ENCODE assay signal across 28 mouse cellular contexts in the genomic region with DNA sequence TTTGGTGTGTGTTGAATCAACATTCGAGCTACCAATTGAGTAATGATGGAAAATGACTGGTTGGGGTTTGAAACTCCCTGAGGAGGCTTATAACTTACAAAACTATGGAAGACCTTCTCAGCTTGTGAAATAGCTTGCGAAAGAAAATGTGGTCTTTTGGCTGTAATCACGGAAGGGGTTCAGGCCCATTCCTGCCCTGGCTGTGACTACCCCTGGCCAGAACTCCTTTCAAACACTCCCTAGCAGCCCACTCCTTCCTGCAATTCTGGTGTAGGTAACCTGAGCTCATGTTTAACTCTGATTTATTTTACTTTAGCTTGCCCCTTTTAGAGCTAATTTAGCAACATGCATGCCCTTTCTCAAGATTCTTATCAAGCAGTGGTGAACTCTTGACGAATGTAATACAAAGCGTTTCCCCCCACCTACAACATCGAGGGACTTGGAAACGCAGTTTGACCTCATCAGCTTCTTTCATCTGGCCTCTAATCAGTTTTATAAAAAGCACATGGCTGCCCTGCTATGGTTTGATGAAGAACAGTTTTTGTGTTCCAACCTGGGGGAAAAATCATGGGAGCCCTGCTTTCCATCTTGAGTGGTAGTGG. TPM values are rescaled to one million over a fixed set of nuclear protein-coding genes. Genes with fewer than 3 reads are reported as not detected.
DNase-seq lines count a peak whose midpoint lies in the region; ATAC-seq lines count a peak whose summit lies in the region.
"Had no signal": no experiment of that assay in that cellular context is flagged by ENCODE, and none has a peak within 500 bp of the region (broad histone marks: within the 10 kb centered on the region; RNA-seq: fewer than 3 reads in every experiment).

No protein-coding gene starts in this region.

- H3K27ac ChIP-seq in forebrain, embryonic 10.5 days: peak overlapping the region; percentile 48; the same call in 1 of the 2 replicates
- H3K27ac ChIP-seq in forebrain, embryonic 15.5 days (replicated peaks): no peak overlapping the region
- no peak overlapping the region for H3K27ac ChIP-seq in embryonic facial prominence, embryonic 14.5 days (replicated peaks; ENCODE audit: low read depth, low read length)
- 0 out of 2 replicates have a peak overlapping the region, but pooled peaks have one; percentile 29 for H3K27ac ChIP-seq in limb, embryonic 12.5 days
- H3K27ac ChIP-seq in intestine, embryonic 15.5 days: no peak overlapping the region
- H3K27ac ChIP-seq: heart, embryonic 10.5 days; heart, embryonic 15.5 days; kidney, postnatal 0 days; liver, embryonic 12.5 days; midbrain, embryonic 15.5 days; neural tube, embryonic 15.5 days had no signal

- H3K4me3 ChIP-seq in forebrain, embryonic 10.5 days: no peak overlapping the region
- no peak overlapping the region for H3K4me3 ChIP-seq in forebrain, embryonic 15.5 days
- H3K4me3 ChIP-seq in embryonic facial prominence, embryonic 14.5 days (ENCODE audit: low read depth, low read length): no peak overlapping the region
- H3K4me3 ChIP-seq in limb, embryonic 12.5 days (replicated peaks): no peak overlapping the region
- H3K4me3 ChIP-seq in intestine, embryonic 15.5 days (replicated peaks): no peak overlapping the region
- H3K4me3 ChIP-seq: heart, embryonic 10.5 days; heart, embryonic 15.5 days; liver, embryonic 12.5 days; midbrain, embryonic 15.5 days; neural tube, embryonic 15.5 days had no signal

- ATAC-seq in forebrain, embryonic 15.5 days (replicated peaks): no peak
- peak; percentile 63; the same call in 1 of the 2 replicates for ATAC-seq in embryonic facial prominence, embryonic 14.5 days (ENCODE audit: low read depth)
- ATAC-seq in limb, embryonic 12.5 days (ENCODE audit: insufficient number of reproducible peaks, insufficient read depth, low FRiP score, low TSS enrichment, low read depth): no peak
- no peak for ATAC-seq in intestine, embryonic 15.5 days
- ATAC-seq: forebrain, embryonic 16.5 days; hindbrain, embryonic 16.5 days; intestine, embryonic 16.5 days; liver, embryonic 12.5 days; liver, postnatal 0 days; midbrain, embryonic 15.5 days; Patski had no signal

- H3K9ac ChIP-seq in forebrain, embryonic 15.5 days (replicated peaks): no peak overlapping the region
- no peak overlapping the region for H3K9ac ChIP-seq in embryonic facial prominence, embryonic 14.5 days (ENCODE audit: low read depth, low read length)
- no peak overlapping the region for H3K9ac ChIP-seq in limb, embryonic 12.5 days (replicated peaks)
- no peak overlapping the region for H3K9ac ChIP-seq in intestine, embryonic 15.5 days
- H3K9ac ChIP-seq: heart, embryonic 15.5 days; liver, embryonic 12.5 days; liver, postnatal 0 days; midbrain, embryonic 15.5 days; neural tube, embryonic 15.5 days had no signal

- no peaks in the 10 kb centered on the region for H3K27me3 ChIP-seq in forebrain, embryonic 10.5 days (ENCODE audit: poor library complexity, severe bottlenecking)
- H3K27me3 ChIP-seq in forebrain, embryonic 15.5 days: no peaks in the 10 kb centered on the region
- H3K27me3 ChIP-seq in embryonic facial prominence, embryonic 14.5 days (replicated peaks; ENCODE audit: control insufficient read depth, insufficient read depth, low read length): no peaks in the 10 kb centered on the region
- 0 out of 2 replicates have a peak, but pooled peaks cover 5% of the 10 kb centered on the region for H3K27me3 ChIP-seq in limb, embryonic 12.5 days
- no peaks in the 10 kb centered on the region; the same call in 1 of the 2 replicates for H3K27me3 ChIP-seq in intestine, embryonic 15.5 days (replicated peaks)
- H3K27me3 ChIP-seq: liver, embryonic 12.5 days; midbrain, embryonic 15.5 days; neural tube, embryonic 15.5 days; Patski had no signal

- H3K9me3 ChIP-seq in forebrain, embryonic 10.5 days: no peaks in the 10 kb centered on the region; the same call in 1 of the 2 replicates
- no peaks in the 10 kb centered on the region for H3K9me3 ChIP-seq in forebrain, embryonic 15.5 days
- no peaks in the 10 kb centered on the region for H3K9me3 ChIP-seq in embryonic facial prominence, embryonic 14.5 days (ENCODE audit: control insufficient read depth, low read length)
- H3K9me3 ChIP-seq in limb, embryonic 12.5 days: no peaks in the 10 kb centered on the region
- H3K9me3 ChIP-seq in intestine, embryonic 15.5 days: no peaks in the 10 kb centered on the region
- H3K9me3 ChIP-seq: G1E; heart, embryonic 10.5 days; heart, embryonic 15.5 days; liver, embryonic 12.5 days; midbrain, embryonic 15.5 days; neural tube, embryonic 15.5 days had no signal

- H3K4me1 ChIP-seq in forebrain, embryonic 10.5 days: no peaks in the 10 kb centered on the region
- no peaks in the 10 kb centered on the region for H3K4me1 ChIP-seq in forebrain, embryonic 15.5 days
- peaks cover 4% of the 10 kb centered on the region; the same call in 1 of the 2 replicates for H3K4me1 ChIP-seq in embryonic facial prominence, embryonic 14.5 days (ENCODE audit: control insufficient read depth, insufficient read depth, low read length)
- H3K4me1 ChIP-seq in limb, embryonic 12.5 days (replicated peaks): peaks cover 21% of the 10 kb centered on the region
- no peaks in the 10 kb centered on the region for H3K4me1 ChIP-seq in intestine, embryonic 15.5 days (replicated peaks)
- H3K4me1 ChIP-seq: heart, embryonic 10.5 days; liver, embryonic 12.5 days; midbrain, embryonic 15.5 days had no signal

- WGBS in forebrain, embryonic 10.5 days: 77% methylated on average over 7 of the region's 7 CpGs
- 86% methylated on average over 7 of the region's 7 CpGs for WGBS in forebrain, embryonic 15.5 days
- WGBS in embryonic facial prominence, embryonic 14.5 days: 41% methylated on average over 7 of the region's 7 CpGs
- 42% methylated on average over 7 of the region's 7 CpGs for WGBS in limb, embryonic 12.5 days
- 52% methylated on average over 7 of the region's 7 CpGs for WGBS in intestine, embryonic 15.5 days

- H3K36me3 ChIP-seq in forebrain, embryonic 10.5 days (replicated peaks): no peaks in the 10 kb centered on the region
- no peaks in the 10 kb centered on the region for H3K36me3 ChIP-seq in forebrain, embryonic 15.5 days
- no peaks in the 10 kb centered on the region for H3K36me3 ChIP-seq in embryonic facial prominence, embryonic 14.5 days (ENCODE audit: control insufficient read depth, insufficient read depth, low read length)
- H3K36me3 ChIP-seq in limb, embryonic 12.5 days: no peaks in the 10 kb centered on the region
- no peaks in the 10 kb centered on the region for H3K36me3 ChIP-seq in intestine, embryonic 15.5 days
- H3K36me3 ChIP-seq: G1E; heart, embryonic 10.5 days; heart, embryonic 15.5 days; liver, embryonic 12.5 days; midbrain, embryonic 15.5 days; neural tube, embryonic 15.5 days had no signal

- DNase-seq in forebrain, embryonic 10.5 days (ENCODE audit: extremely low spot score, low spot score): no peak
- DNase-seq in embryonic facial prominence, embryonic 14.5 days (ENCODE audit: low spot score): peak; percentile 56
- DNase-seq in adrenal gland, postnatal 25 days: no peak
- DNase-seq in kidney, postnatal 14 days: no peak
- DNase-seq: adrenal gland, postnatal 10 days; cerebellum, adult 11 months; cerebellum, adult 9-11 months; gastrocnemius, postnatal 10 days; kidney, adult 8-10 months; layer of hippocampus, postnatal 36 days; liver, postnatal 0 days; lung, postnatal 4 days; spleen, adult 18-20 months; thymus, postnatal 25 days had no signal

- H3K4me2 ChIP-seq in forebrain, embryonic 15.5 days (replicated peaks): no peak overlapping the region
- no peak overlapping the region for H3K4me2 ChIP-seq in embryonic facial prominence, embryonic 14.5 days (ENCODE audit: low read depth, low read length)
- no peak overlapping the region for H3K4me2 ChIP-seq in limb, embryonic 12.5 days
- no peak overlapping the region for H3K4me2 ChIP-seq in intestine, embryonic 15.5 days (replicated peaks)
- H3K4me2 ChIP-seq: heart, embryonic 15.5 days; liver, embryonic 12.5 days; midbrain, embryonic 15.5 days; neural tube, embryonic 15.5 days had no signal

RNA-seq across cellular contexts. Expression of a gene that starts 59.8 kb away (rescaled TPM):
- polyA plus RNA-seq in forebrain, embryonic 10.5 days (2016; fragmentation: Nextera tagmentation; extraction: Ambion mirVana): 50.9 and 53.4 TPM in 2 replicates
- polyA plus RNA-seq in forebrain, embryonic 15.5 days (2015; fragmentation: Nextera tagmentation; extraction: Ambion mirVana): 18.8 and 22.3 TPM in 2 replicates
- 49.5 and 51.4 TPM in 2 replicates for polyA plus RNA-seq in embryonic facial prominence, embryonic 14.5 days (2014; fragmentation: Nextera tagmentation; extraction: Ambion mirVana)
- polyA plus RNA-seq in limb, embryonic 12.5 days (2016; fragmentation: Nextera tagmentation; extraction: Ambion mirVana): 50.5 and 51.2 TPM in 2 replicates
- polyA plus RNA-seq in intestine, embryonic 15.5 days (2015; fragmentation: Nextera tagmentation; extraction: Ambion mirVana): 37.6 and 38.1 TPM in 2 replicates
- 16.4 and 23.0 TPM in 2 replicates for total RNA-seq in adrenal gland, postnatal 25 days (2021)

Comparison
In these comparisons a context has a peak if more than half of its experiments do, and no peak if none do; other contexts are left out.
1. H3K27ac ChIP-seq: peak in forebrain, embryonic 10.5 days (single experiment) and limb, embryonic 12.5 days (single experiment); none in forebrain, embryonic 15.5 days (single experiment), embryonic facial prominence, embryonic 14.5 days (single experiment) and intestine, embryonic 15.5 days (single experiment).